Mouse (Mus musculus) liver, embryonic 12.5 days (tissue): ENCODE data around the gene Rbfox3. TPM values are rescaled to one million over a fixed set of nuclear protein-coding genes. Genes with fewer than 3 reads are reported as not detected.
"Not testable (repeated sequence)": the region's sequence is repeated elsewhere in the genome, so short reads cannot be mapped to it uniquely, and the experiment has no call there.

Experiments used
- ATAC-seq: fragments of 200-750 bp; cut with Nextera tagmentation; 2 replicates; pipeline ENCODE4 v1.8.0; 2017; ENCODE audit warnings: moderate number of reproducible peaks, mild to moderate bottlenecking, moderate library complexity
- H3K27ac ChIP-seq: fragments of 300-500 bp; sonication (generic); 2 replicates; pipeline ENCODE4 v1.5.1; 2016; ENCODE audit warnings: mild to moderate bottlenecking
- H3K27me3 ChIP-seq: fragments of 300-500 bp; sonication (generic); replicated peaks from 2 replicates; pipeline ENCODE4 v1.6.1; 2016; ENCODE audit warnings: mild to moderate bottlenecking, moderate library complexity
- H3K36me3 ChIP-seq: fragments of 300-500 bp; sonication (generic); 2 replicates; pipeline ENCODE4 v1.6.1; 2016; ENCODE audit warnings: mild to moderate bottlenecking, moderate library complexity
- H3K4me1 ChIP-seq: fragments of 300-500 bp; sonication (generic); 2 replicates; pipeline ENCODE4 v1.6.1; 2016
- H3K4me2 ChIP-seq: fragments of 300-500 bp; sonication (generic); 2 replicates; pipeline ENCODE4 v1.6.1; 2016; ENCODE audit warnings: mild to moderate bottlenecking, moderate library complexity
- H3K4me3 ChIP-seq: fragments of 300-500 bp; sonication (generic); 2 replicates; pipeline ENCODE4 v1.5.1; 2016; ENCODE audit warnings: mild to moderate bottlenecking, moderate library complexity
- H3K9ac ChIP-seq: fragments of 300-500 bp; sonication (generic); 2 replicates; pipeline ENCODE4 v1.6.1; 2016; ENCODE audit warnings: mild to moderate bottlenecking, moderate library complexity
- H3K9me3 ChIP-seq: fragments of 300-500 bp; sonication (generic); replicated peaks from 2 replicates; pipeline ENCODE4 v1.6.1; 2016; ENCODE audit warnings: mild to moderate bottlenecking, moderate library complexity
- WGBS: fragments of 180-500 bp; shearing (Covaris S2); methylation state at CpG from one replicate; pipeline ENCODE4 v1.1.7; 2016; ENCODE audit not compliant: insufficient replicate concordance; 5-methylcytosine and 5-hydroxymethylcytosine counted together
- polyA plus RNA-seq: library from polyadenylated mRNA; unstranded; fragments of >200 nt; fragmentation: Nextera tagmentation; extraction: Ambion mirVana; gene quantifications from 2 replicates; pipeline ENCODE4 v1.2.1, GENCODE M21; 2016

The Rbfox3 gene
- polyA plus RNA-seq, 1 experiment from 2014 or later, result 0.46 TPM

- WGBS, result 71% methylated on average over 10 of the region's 10 CpGs
- Histone ChIP-seq H3K27me3 (no peaks in the 10 kb centered on the region), H3K4me3 (no peak overlapping the region), H3K4me1 (no peaks in the 10 kb centered on the region), H3K9ac (no peak overlapping the region), H3K4me2 (no peak overlapping the region), H3K36me3 (no peaks in the 10 kb centered on the region), H3K27ac (no peak overlapping the region), H3K9me3 (no peaks in the 10 kb centered on the region)
- no peak for ATAC-seq
Measured at GRCm38 (mm10) chr11:118792916-118793638, 118.3 kb downstream of the Rbfox3 start.

- no peaks in the 10 kb centered on the region for H3K9me3 ChIP-seq
- no peak overlapping the region for H3K4me3 ChIP-seq
- no peaks in the 10 kb centered on the region for H3K4me1 ChIP-seq
- no peaks in the 10 kb centered on the region for H3K27me3 ChIP-seq
- H3K9ac ChIP-seq, result no peak overlapping the region
- H3K27ac ChIP-seq, result no peak overlapping the region
- ATAC-seq, result no peak
- 70% methylated on average over 9 of the region's 9 CpGs for WGBS
- no peak overlapping the region for H3K4me2 ChIP-seq
- no peaks in the 10 kb centered on the region for H3K36me3 ChIP-seq
Measured at GRCm38 (mm10) chr11:118792163-118792915, 119.1 kb downstream of the Rbfox3 start.

GRCm38 (mm10) chr11:118791391-118791790 lies 120.0 kb downstream of the Rbfox3 start:
- WGBS, result 60% methylated on average over 6 of the region's 6 CpGs
- Histone ChIP-seq H3K4me2 (no peak overlapping the region), H3K27ac (no peak overlapping the region), H3K9me3 (no peaks in the 10 kb centered on the region), H3K36me3 (no peaks in the 10 kb centered on the region), H3K4me3 (no peak overlapping the region), H3K27me3 (no peaks in the 10 kb centered on the region), H3K4me1 (no peaks in the 10 kb centered on the region), H3K9ac (no peak overlapping the region)
- ATAC-seq, result no peak

- 64% methylated on average over 1 of the region's 1 CpGs for WGBS
- H3K27me3 ChIP-seq, result no peaks in the 10 kb centered on the region
- H3K9me3 ChIP-seq, result no peaks in the 10 kb centered on the region
- H3K27ac ChIP-seq, result no peak overlapping the region
- no peaks in the 10 kb centered on the region for H3K4me1 ChIP-seq
- H3K4me3 ChIP-seq, result no peak overlapping the region
- H3K9ac ChIP-seq, result no peak overlapping the region
- no peak overlapping the region for H3K4me2 ChIP-seq
- H3K36me3 ChIP-seq, result no peaks in the 10 kb centered on the region
- ATAC-seq, result no peak
Measured at GRCm38 (mm10) chr11:118788091-118788490, 123.3 kb downstream of the Rbfox3 start.

GRCm38 (mm10) chr11:118782677-118783076 lies 128.7 kb downstream of the Rbfox3 start:
- H3K4me3 ChIP-seq, result no peak overlapping the region
- no peaks in the 10 kb centered on the region for H3K36me3 ChIP-seq
- 62% methylated on average over 5 of the region's 5 CpGs for WGBS
- H3K27ac ChIP-seq, result no peak overlapping the region
- no peak overlapping the region for H3K4me2 ChIP-seq
- no peak overlapping the region for H3K9ac ChIP-seq
- H3K9me3 ChIP-seq, result no peaks in the 10 kb centered on the region
- H3K4me1 ChIP-seq, result no peaks in the 10 kb centered on the region
- no peaks in the 10 kb centered on the region for H3K27me3 ChIP-seq
- ATAC-seq, result no peak

- Histone ChIP-seq H3K9me3 (no peaks in the 10 kb centered on the region), H3K9ac (no peak overlapping the region), H3K27me3 (no peaks in the 10 kb centered on the region), H3K27ac (no peak overlapping the region), H3K4me1 (no peaks in the 10 kb centered on the region), H3K4me2 (no peak overlapping the region), H3K36me3 (no peaks in the 10 kb centered on the region), H3K4me3 (no peak overlapping the region)
- no peak for ATAC-seq
- WGBS, result 5% methylated on average over 3 of the region's 3 CpGs
Measured at GRCm38 (mm10) chr11:118775753-118776152, 135.6 kb downstream of the Rbfox3 start.

- H3K4me1 ChIP-seq, H3K9ac ChIP-seq, H3K4me3 ChIP-seq, H3K9me3 ChIP-seq, H3K4me2 ChIP-seq, H3K27me3 ChIP-seq, ATAC-seq, H3K36me3 ChIP-seq, H3K27ac ChIP-seq: not testable (repeated sequence)
- WGBS, result 47% methylated on average over 2 of the region's 2 CpGs
Measured at GRCm38 (mm10) chr11:118774777-118775176, 136.6 kb downstream of the Rbfox3 start.

GRCm38 (mm10) chr11:118773076-118773583 lies 138.3 kb downstream of the Rbfox3 start:
- H3K9ac ChIP-seq, result no peak overlapping the region
- WGBS, result 38% methylated on average over 12 of the region's 12 CpGs

GRCm38 (mm10) chr11:118771358-118771757 lies 140.0 kb downstream of the Rbfox3 start:
- Histone ChIP-seq H3K4me1 (no peaks in the 10 kb centered on the region), H3K27ac (no peak overlapping the region), H3K36me3 (no peaks in the 10 kb centered on the region), H3K9me3 (no peaks in the 10 kb centered on the region), H3K27me3 (peaks cover 6% of the 10 kb centered on the region; the same call in 1 of the 2 replicates), H3K9ac (no peak overlapping the region), H3K4me3 (no peak overlapping the region), H3K4me2 (no peak overlapping the region)
- ATAC-seq, result no peak
- WGBS, result 60% methylated on average over 4 of the region's 4 CpGs

More at GRCm38 (mm10) chr11:118773076-118773583, 138.3 kb downstream of the Rbfox3 start:
- Histone ChIP-seq H3K36me3 (no peaks in the 10 kb centered on the region), H3K4me3 (no peak overlapping the region), H3K9me3 (no peaks in the 10 kb centered on the region), H3K4me2 (no peak overlapping the region), H3K27me3 (peaks cover 6% of the 10 kb centered on the region; the same call in 1 of the 2 replicates), H3K4me1 (no peaks in the 10 kb centered on the region), H3K27ac (no peak overlapping the region)
- no peak for ATAC-seq

GRCm38 (mm10) chr11:118770789-118771188 lies 140.6 kb downstream of the Rbfox3 start:
- 82% methylated on average over 7 of the region's 7 CpGs for WGBS
- no peaks in the 10 kb centered on the region for H3K4me1 ChIP-seq
- H3K36me3 ChIP-seq, result no peaks in the 10 kb centered on the region
- peaks cover 6% of the 10 kb centered on the region; the same call in 1 of the 2 replicates for H3K27me3 ChIP-seq
- H3K27ac ChIP-seq, result no peak overlapping the region
- no peak for ATAC-seq
- H3K9ac ChIP-seq, result no peak overlapping the region
- H3K4me3 ChIP-seq, result no peak overlapping the region
- no peaks in the 10 kb centered on the region for H3K9me3 ChIP-seq
- no peak overlapping the region for H3K4me2 ChIP-seq

- H3K9me3 ChIP-seq, result no peaks in the 10 kb centered on the region
- no peak overlapping the region for H3K9ac ChIP-seq
- WGBS, result 55% methylated on average over 2 of the region's 2 CpGs
- H3K27me3 ChIP-seq, result peaks cover 6% of the 10 kb centered on the region; the same call in 1 of the 2 replicates
- no peak overlapping the region for H3K27ac ChIP-seq
- no peaks in the 10 kb centered on the region for H3K4me1 ChIP-seq
- H3K4me3 ChIP-seq, result no peak overlapping the region
- ATAC-seq, result no peak
- no peaks in the 10 kb centered on the region for H3K36me3 ChIP-seq
- no peak overlapping the region for H3K4me2 ChIP-seq
Measured at GRCm38 (mm10) chr11:118769542-118769941, 141.9 kb downstream of the Rbfox3 start.

- no peak overlapping the region for H3K4me3 ChIP-seq
- no peaks in the 10 kb centered on the region for H3K36me3 ChIP-seq
- H3K9me3 ChIP-seq, result no peaks in the 10 kb centered on the region
- no peak for ATAC-seq
- WGBS, result 39% methylated on average over 3 of the region's 3 CpGs
- H3K9ac ChIP-seq, result no peak overlapping the region
- H3K4me2 ChIP-seq, result no peak overlapping the region
- H3K27me3 ChIP-seq, result peaks cover 6% of the 10 kb centered on the region; the same call in 1 of the 2 replicates
- no peaks in the 10 kb centered on the region for H3K4me1 ChIP-seq
- H3K27ac ChIP-seq, result no peak overlapping the region
Measured at GRCm38 (mm10) chr11:118768441-118768840, 143.0 kb downstream of the Rbfox3 start.
